Mouse (Mus musculus) mouse trophoblast stem cell (cell line): ENCODE results near the gene Rplp1.

Experiments used
- in situ Hi-C, 2 experiments: fragments of 300-500 bp; cut with MseI, MboI; formaldehyde crosslinking; loops; 2 replicates in 1 of 2; 3 replicates in 1 of 2; pipeline ENCODE4 v1.15.1; 2025

Gene Rplp1

GRCm38 (mm10) chr9:61914203-61914916 is at the start of gene Rplp1:
TSS of gene Rplp1 (minus strand) at chr9:61914542.
- in situ Hi-C loops = no loop called here

GRCm38 (mm10) chr9:61963356-61963755 is 49.0 kb upstream of the Rplp1 start:
- in situ Hi-C loops = no loop called here

GRCm38 (mm10) chr9:61961181-61961580 is 46.8 kb upstream of the Rplp1 start:
- in situ Hi-C loops = no loop called here

- in situ Hi-C loops = no loop called here
These were observed 46.4 kb upstream of the Rplp1 start for GRCm38 (mm10) chr9:61960753-61961152.

- in situ Hi-C loops = no loop called here
These were observed 45.7 kb upstream of the Rplp1 start for GRCm38 (mm10) chr9:61959921-61960569.

GRCm38 (mm10) chr9:61954707-61955106 is 40.4 kb upstream of the Rplp1 start:
- in situ Hi-C loops = no loop called here

- in situ Hi-C loops = no loop called here
These were observed 37.9 kb upstream of the Rplp1 start for GRCm38 (mm10) chr9:61952241-61952640.

GRCm38 (mm10) chr9:61947402-61948346 is 33.3 kb upstream of the Rplp1 start:
- in situ Hi-C loops = no loop called here

GRCm38 (mm10) chr9:61946623-61947401 is 32.5 kb upstream of the Rplp1 start, which contains the start of gene Kif23:
TSS of gene Kif23 (minus strand) at chr9:61946774.
- in situ Hi-C loops = no loop called here

- in situ Hi-C loops = no loop called here
These were observed 31.8 kb upstream of the Rplp1 start for GRCm38 (mm10) chr9:61945973-61946611.

- in situ Hi-C loops = no loop called here
These were observed 26.7 kb upstream of the Rplp1 start for GRCm38 (mm10) chr9:61941054-61941453.

GRCm38 (mm10) chr9:61933333-61933732 is 19.0 kb upstream of the Rplp1 start:
- in situ Hi-C loops = no loop called here

- in situ Hi-C loops = no loop called here
These were observed 17.7 kb upstream of the Rplp1 start for GRCm38 (mm10) chr9:61932009-61932408.

- in situ Hi-C loops = no loop called here
These were observed 10.8 kb upstream of the Rplp1 start for GRCm38 (mm10) chr9:61925086-61925660.

- in situ Hi-C loops = no loop called here
These were observed 6.0 kb upstream of the Rplp1 start for GRCm38 (mm10) chr9:61920331-61920730.

GRCm38 (mm10) chr9:61919464-61919863 is 5.1 kb upstream of the Rplp1 start:
- in situ Hi-C loops = no loop called here

- in situ Hi-C loops = no loop called here
These were observed 3.1 kb upstream of the Rplp1 start for GRCm38 (mm10) chr9:61917436-61917835.

GRCm38 (mm10) chr9:61916986-61917385 is 2.6 kb upstream of the Rplp1 start:
- in situ Hi-C loops = no loop called here

- in situ Hi-C loops = no loop called here
These were observed 1.2 kb upstream of the Rplp1 start for GRCm38 (mm10) chr9:61915393-61916005.

GRCm38 (mm10) chr9:61914917-61915300 is 567 bp upstream of the Rplp1 start:
- in situ Hi-C loops = no loop called here
